Mouse (Mus musculus): ENCODE data around the gene Upk3a.

The Upk3a gene

GRCm38 (mm10) chr15:85016951-85017664 lies at the start of gene Upk3a:
Upk3a (plus strand) TSS chr15:85017141.
- peak in 1 of 2 experiments; percentile 29 for DNase-seq (ENCODE audit: low spot score in 2 of 2)

- DNase-seq (ENCODE audit: low spot score in 2 of 2) = peak; percentile 33 to 38
These were observed 48.4 kb upstream of the Upk3a start for GRCm38 (mm10) chr15:84968534-84968933.

- no peak for DNase-seq (ENCODE audit: low spot score in 2 of 2)
These were observed 43.9 kb upstream of the Upk3a start for GRCm38 (mm10) chr15:84972860-84973543.

GRCm38 (mm10) chr15:84973544-84973871 lies 43.4 kb upstream of the Upk3a start:
- no peak for DNase-seq (ENCODE audit: low spot score in 2 of 2)

GRCm38 (mm10) chr15:84975729-84976128 lies 41.2 kb upstream of the Upk3a start:
- DNase-seq (ENCODE audit: low spot score in 2 of 2) = no peak

GRCm38 (mm10) chr15:84981609-84982313 lies 35.2 kb upstream of the Upk3a start:
- DNase-seq (ENCODE audit: low spot score in 2 of 2) = peak; percentile 47 to 48

GRCm38 (mm10) chr15:84982888-84983287 lies 34.1 kb upstream of the Upk3a start:
- peak in 1 of 2 experiments; percentile 27 for DNase-seq (ENCODE audit: low spot score in 2 of 2)

GRCm38 (mm10) chr15:84983721-84984120 lies 33.2 kb upstream of the Upk3a start:
- DNase-seq (ENCODE audit: low spot score in 2 of 2) = no peak

- DNase-seq (ENCODE audit: low spot score in 2 of 2) = no peak
These were observed 31.3 kb upstream of the Upk3a start for GRCm38 (mm10) chr15:84985516-84986160.

- peak; percentile 68 to 70 for DNase-seq (ENCODE audit: low spot score in 2 of 2)
These were observed 30.5 kb upstream of the Upk3a start for GRCm38 (mm10) chr15:84986171-84987019.

- peak in 1 of 2 experiments; percentile 35 for DNase-seq (ENCODE audit: low spot score in 2 of 2)
These were observed 29.7 kb upstream of the Upk3a start for GRCm38 (mm10) chr15:84987020-84987815.

GRCm38 (mm10) chr15:84987874-84988825 lies 28.8 kb upstream of the Upk3a start, which contains the start of gene 5031439G07Rik:
5031439G07Rik (minus strand) TSS chr15:84988551.
- DNase-seq (ENCODE audit: low spot score in 2 of 2) = peak; percentile 92 to 94

GRCm38 (mm10) chr15:84989098-84989497 lies 27.8 kb upstream of the Upk3a start:
- DNase-seq (ENCODE audit: low spot score in 2 of 2) = no peak

- no peak for DNase-seq (ENCODE audit: low spot score in 2 of 2)
These were observed 27.2 kb upstream of the Upk3a start for GRCm38 (mm10) chr15:84989771-84990170.

GRCm38 (mm10) chr15:84994498-84994897 lies 22.4 kb upstream of the Upk3a start:
- peak; percentile 34 to 46 for DNase-seq (ENCODE audit: low spot score in 2 of 2)

- DNase-seq (ENCODE audit: low spot score in 2 of 2) = peak in 1 of 2 experiments; percentile 38
These were observed 21.9 kb upstream of the Upk3a start for GRCm38 (mm10) chr15:84995041-84995440.

- DNase-seq (ENCODE audit: low spot score in 2 of 2) = peak; percentile 58 to 62
These were observed 21.0 kb upstream of the Upk3a start for GRCm38 (mm10) chr15:84995967-84996366.

GRCm38 (mm10) chr15:84997768-84998454 lies 19.0 kb upstream of the Upk3a start:
- DNase-seq (ENCODE audit: low spot score in 2 of 2) = no peak

Measured in spleen, postnatal 36 days (tissue).